Mouse (Mus musculus) colon, adult 2 months (tissue): Measurements from ENCODE around the gene Sfmbt1. TPM values are rescaled to one million over a fixed set of nuclear protein-coding genes. Genes with fewer than 3 reads are reported as not detected.

ENCODE experiments used
- polyA plus RNA-seq: library from polyadenylated mRNA; depleted of rRNA; stranded (reverse); fragments of >200 nt; gene quantifications from 2 replicates; pipeline ENCODE4 v1.2.3, GENCODE M21; 2012; rRNA removed

The Sfmbt1 gene
- 0.70 and 0.90 TPM in 2 replicates for polyA plus RNA-seq

GRCm38 (mm10) chr14:30714799-30715617, at the start of gene Sfmbt1:
Sfmbt1 (plus strand) TSS chr14:30714849.

GRCm38 (mm10) chr14:30825476-30826131, 111.0 kb downstream of the Sfmbt1 start, which contains the start of gene Tmem110:
Tmem110 (plus strand) TSS chr14:30825590.

Other genes with a start within 250 kb of the Sfmbt1 start
- gene Dcp1a, start 235.3 kb upstream of the Sfmbt1 start, polyA plus RNA-seq, result 24.0 and 30.8 TPM in 2 replicates
- gene Cacna1d, start 223.4 kb upstream of the Sfmbt1 start, polyA plus RNA-seq, result 5.7 and 6.2 TPM in 2 replicates
- 282 and 345 TPM in 2 replicates for gene Tkt, start 166.5 kb upstream of the Sfmbt1 start, polyA plus RNA-seq
- 301 and 328 TPM in 2 replicates for gene Prkcd, start 88.6 kb upstream of the Sfmbt1 start, polyA plus RNA-seq
- gene Rft1, start 60.5 kb upstream of the Sfmbt1 start, polyA plus RNA-seq, result 8.1 and 10.5 TPM in 2 replicates
- 24.0 and 38.1 TPM in 2 replicates for gene Tmem110, start 110.7 kb downstream of the Sfmbt1 start, polyA plus RNA-seq
- gene Mustn1, start 164.4 kb downstream of the Sfmbt1 start, polyA plus RNA-seq, result 78.7 and 81.0 TPM in 2 replicates
- 0.60 TPM in 1 of 2 replicates, not detected in the other for gene Itih4, start 171.6 kb downstream of the Sfmbt1 start, polyA plus RNA-seq
- gene Itih3, start 208.9 kb downstream of the Sfmbt1 start, polyA plus RNA-seq, result 0.21 and 1.00 TPM in 2 replicates
- gene Itih1, start 228.4 kb downstream of the Sfmbt1 start, polyA plus RNA-seq, result 0.05 TPM in 1 of 2 replicates, not detected in the other
- gene Nek4, start 236.5 kb downstream of the Sfmbt1 start, polyA plus RNA-seq, result 2.4 and 3.1 TPM in 2 replicates